Mouse (Mus musculus) lung, postnatal 0 days (tissue): ENCODE data around the gene Themis2.

Source experiments
- CTCF ChIP-seq: IDR thresholded peaks from 2 replicates; pipeline ENCODE4 v1.5.1; 2016; ENCODE audit warnings: antibody characterized with exemption, mild to moderate bottlenecking
- EP300 ChIP-seq: IDR thresholded peaks from 2 replicates; pipeline ENCODE4 v1.6.1; 2016; ENCODE audit warnings: antibody characterized with exemption, mild to moderate bottlenecking, control low read depth

- TF ChIP-seq CTCF = no peak
- no peak for TF ChIP-seq EP300
Observed at GRCm38 (mm10) chr4:132816855-132817254, 20.7 kb upstream of the Themis2 start.
